In the genomic region with DNA sequence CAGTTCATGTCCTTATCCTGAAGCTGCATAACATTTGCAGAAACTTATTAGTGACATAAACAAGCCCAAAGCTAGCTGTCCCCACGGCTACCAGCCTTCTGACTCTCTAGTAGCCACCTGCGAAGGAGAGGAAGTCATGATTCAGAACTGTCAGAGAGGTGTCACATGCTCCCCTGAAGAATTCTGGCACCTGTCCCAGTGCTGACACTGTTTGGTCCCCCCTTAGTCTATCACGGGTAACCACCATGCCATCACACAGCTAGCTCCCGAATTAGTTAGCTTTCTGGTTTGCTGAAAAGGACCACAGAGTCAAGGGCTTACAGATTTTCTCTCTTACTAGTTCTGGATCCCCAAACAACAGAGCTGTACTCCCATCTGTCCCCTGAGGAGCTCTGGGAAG, we compare ENCODE assay signal across 12 mouse cellular contexts. TPM values are rescaled to one million over a fixed set of nuclear protein-coding genes. Genes with fewer than 3 reads are reported as not detected.
DNase-seq lines count a peak whose midpoint lies in the region; ATAC-seq lines count a peak whose summit lies in the region.
"Had no signal": no experiment of that assay in that cellular context is flagged by ENCODE, and none has a peak within 500 bp of the region (broad histone marks: within the 10 kb centered on the region; RNA-seq: fewer than 3 reads in every experiment).

No protein-coding gene starts in this region.

- DNase-seq in cerebellum, postnatal 10 days, result peak; percentile 72 to 74
- no peak for DNase-seq in cerebellum, adult 11 months
- DNase-seq in kidney, postnatal 10 days, result peak; percentile 19
- no peak for DNase-seq in kidney, postnatal 4 days
- peak; percentile 33 for DNase-seq in adipocyte (ENCODE audit: low spot score)
- no peak for DNase-seq in Muller cell, postnatal 12 days (ENCODE audit: inconsistent ontology term)
- DNase-seq in forebrain, embryonic 10.5 days (ENCODE audit: extremely low spot score, low spot score), result no peak
- DNase-seq: adrenal gland, adult 2 months had no signal

- H3K9me3 ChIP-seq in forebrain, embryonic 10.5 days, result no peaks in the 10 kb centered on the region
- H3K9me3 ChIP-seq: heart, embryonic 15.5 days had no signal

- H3K27ac ChIP-seq in forebrain, embryonic 10.5 days, result no peak overlapping the region
- H3K27ac ChIP-seq: heart, embryonic 15.5 days; macrophage had no signal

- 87% methylated on average over 4 of the region's 4 CpGs for WGBS in forebrain, embryonic 10.5 days

- peaks cover 46% of the 10 kb centered on the region for H3K27me3 ChIP-seq in forebrain, embryonic 10.5 days (ENCODE audit: poor library complexity, severe bottlenecking)
- H3K27me3 ChIP-seq: heart, embryonic 15.5 days had no signal

- peaks cover 2% of the 10 kb centered on the region; the same call in 1 of the 2 replicates for H3K36me3 ChIP-seq in forebrain, embryonic 10.5 days (replicated peaks)
- H3K36me3 ChIP-seq: heart, embryonic 15.5 days had no signal

- H3K4me3 ChIP-seq in forebrain, embryonic 10.5 days, result no peak overlapping the region
- H3K4me3 ChIP-seq: heart, embryonic 15.5 days had no signal

- H3K4me1 ChIP-seq in forebrain, embryonic 10.5 days, result peaks cover 31% of the 10 kb centered on the region

- ATAC-seq in inflammation-experienced regulatory T-cells, adult 6 months, result peak; percentile 65

RNA-seq across cellular contexts. Expression of a gene that starts 43.3 kb away (rescaled TPM):
- polyA plus RNA-seq in inflammation-experienced regulatory T-cells, adult 6 months (2017; shearing (Covaris generic)), result not detected
- 1.6 and 1.8 TPM in 2 replicates for polyA plus RNA-seq in forebrain, embryonic 10.5 days (2016; fragmentation: Nextera tagmentation; extraction: Ambion mirVana)
- polyA plus RNA-seq: heart, embryonic 15.5 days; liver, embryonic 16.5 days; macrophage had no signal

Comparison
In these comparisons a context has a peak if more than half of its experiments do, and no peak if none do; other contexts are left out.
1. DNase-seq: peak in cerebellum, postnatal 10 days (2 of 2), kidney, postnatal 10 days (single experiment) and adipocyte (single experiment); none in cerebellum, adult 11 months (single experiment), kidney, postnatal 4 days (0 of 2), Muller cell, postnatal 12 days (single experiment) and forebrain, embryonic 10.5 days (single experiment).